Mouse (Mus musculus) CH12.LX (cell line): ENCODE measurements at regions not wholly inside any gene's neighbourhood (a gene's known extent, or its start where the extent isn't known, plus 50 kb on each side); places are given as distances from the start of the nearest gene placed in this dataset.

Source experiments
- BHLHE40 ChIP-seq: IDR thresholded peaks from 2 replicates; pipeline ENCODE4 v1.6.1; 2011; ENCODE audit warnings: mild to moderate bottlenecking, low read depth, low read length, improper control_type of control experiment
- CHD1 ChIP-seq: IDR thresholded peaks from 2 replicates; pipeline ENCODE4 v1.6.1; 2012; ENCODE audit warnings: low read depth, low read length, improper control_type of control experiment, inconsistent platforms
- CTCF ChIP-seq, 2 experiments: IDR thresholded peaks in 1 of 2; conservative IDR thresholded peaks in 1 of 2; 2 replicates each; pipeline ENCODE4 v1.5.1; 2011 to 2012; ENCODE audit warnings: low read depth in 2 of 2, low read length in 2 of 2, improper control_type of control experiment in 1 of 2, inconsistent platforms in 1 of 2, mild to moderate bottlenecking in 1 of 2, moderate library complexity in 1 of 2
- E2F4 ChIP-seq: IDR thresholded peaks from 2 replicates; pipeline ENCODE4 v1.6.1; 2011; ENCODE audit warnings: low read depth, low read length, improper control_type of control experiment; ENCODE audit not compliant: insufficient replicate concordance
- ELF1 ChIP-seq: IDR thresholded peaks from 2 replicates; pipeline ENCODE4 v1.6.1; 2014; ENCODE audit warnings: low read depth, mild to moderate bottlenecking, inconsistent platforms, low read length, improper control_type of control experiment
- HCFC1 ChIP-seq: IDR thresholded peaks from 2 replicates; pipeline ENCODE4 v1.6.1; 2012; ENCODE audit warnings: low read depth, mild to moderate bottlenecking, inconsistent platforms, low read length, improper control_type of control experiment
- MEF2A ChIP-seq: IDR thresholded peaks from 2 replicates; pipeline ENCODE4 v1.6.1; 2014; ENCODE audit warnings: low read depth, mild to moderate bottlenecking, inconsistent platforms, low read length, improper control_type of control experiment, borderline replicate concordance
- MYC ChIP-seq: IDR thresholded peaks from 2 replicates; pipeline ENCODE4 v1.6.1; 2011; ENCODE audit warnings: low read depth, mild to moderate bottlenecking, improper control_type of control experiment, low read length
- POLR2A ChIP-seq: IDR thresholded peaks from 2 replicates; pipeline ENCODE4 v1.6.1; 2011; ENCODE audit warnings: low read depth, mild to moderate bottlenecking, improper control_type of control experiment, low read length
- POLR2AphosphoS2 ChIP-seq: IDR thresholded peaks from 2 replicates; pipeline ENCODE4 v1.6.1; 2011; ENCODE audit warnings: low read depth, low read length, improper control_type of control experiment
- RCOR1 ChIP-seq: conservative IDR thresholded peaks from 2 replicates; pipeline ENCODE4 v1.6.1; 2012; ENCODE audit warnings: low read depth, mild to moderate bottlenecking, inconsistent platforms, low read length, improper control_type of control experiment

DNA sequence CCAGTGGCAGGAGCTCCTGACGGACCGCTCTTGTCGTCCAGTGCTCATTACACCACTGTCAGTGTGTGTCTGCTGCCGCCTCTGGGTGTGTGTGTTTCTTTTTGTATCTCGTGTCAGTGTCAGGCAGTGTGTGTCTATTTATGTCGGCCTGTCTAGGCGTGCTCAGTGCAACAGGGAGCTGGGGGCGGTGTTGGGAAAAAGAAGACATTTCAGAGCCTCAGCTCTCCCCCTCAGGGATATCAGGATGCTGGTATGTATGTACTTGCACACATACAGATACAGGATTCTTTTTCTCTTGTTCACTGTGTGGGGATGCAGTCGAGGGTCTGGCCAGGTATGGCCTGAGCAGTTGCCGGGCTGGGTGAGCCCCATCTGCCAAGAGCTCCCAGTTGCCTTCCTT is 58.8 kb upstream of the Polg start:
- TF ChIP-seq MYC (no peak), CTCF (conservative IDR thresholded peaks at IDR 0.05 in 1 of 2, IDR thresholded peaks at IDR 0.05 in 1 of 2; ENCODE audit: low read depth in 2 of 2, low read length in 2 of 2) (no peak), POLR2A (no peak), RCOR1 (no peak), HCFC1 (no peak), CHD1 (no peak), POLR2AphosphoS2 (no peak), MEF2A (no peak), E2F4 (no peak), ELF1 (no peak), BHLHE40 (no peak)
